Mouse (Mus musculus) testis, postnatal 10 days (tissue): ENCODE results near the gene Thumpd1.

ENCODE experiments used
- DNase-seq: peaks from one replicate; pipeline ENCODE4 v3.0.0; 2021; ENCODE audit warnings: low spot score

Gene Thumpd1

DNA sequence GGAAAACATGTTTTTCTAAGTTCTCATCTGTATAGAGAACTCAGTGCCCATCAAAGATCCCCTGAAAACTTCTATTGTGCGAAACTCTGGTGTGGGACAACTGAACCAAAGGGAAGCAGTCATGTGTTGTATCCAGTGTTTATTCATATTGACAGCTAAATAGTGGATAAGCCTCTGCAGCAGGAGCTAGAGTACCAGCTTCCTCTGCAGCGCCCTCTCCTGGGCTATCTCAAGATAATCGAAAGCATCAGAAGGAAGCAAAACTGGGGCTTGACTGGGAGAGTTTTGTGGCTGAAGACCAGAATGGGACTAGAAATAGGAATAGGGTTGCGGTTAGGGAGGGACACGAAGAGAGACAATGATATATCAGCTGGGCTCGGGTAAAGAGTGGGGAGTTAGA, 49.7 kb downstream of the Thumpd1 start:
- peak; percentile 64 for DNase-seq

DNA sequence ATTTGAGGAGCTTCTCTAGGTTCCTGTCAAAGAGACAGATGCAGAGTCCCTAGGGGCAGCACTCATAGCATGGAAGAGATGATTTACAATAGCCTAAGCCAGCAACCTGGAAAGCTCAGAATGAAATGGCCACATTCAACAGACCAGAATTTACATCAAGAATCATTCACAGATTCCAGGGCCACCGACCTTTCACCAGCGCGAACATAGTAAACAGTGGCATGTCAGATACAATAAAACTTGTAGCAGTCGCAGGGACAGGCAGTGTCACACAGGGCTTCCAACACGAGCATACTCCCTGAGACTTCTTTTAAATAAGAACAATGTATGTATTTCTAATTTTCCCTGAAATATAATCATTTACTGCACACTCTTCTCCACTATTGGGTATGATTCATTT, 50.2 kb downstream of the Thumpd1 start:
- no peak for DNase-seq

DNA sequence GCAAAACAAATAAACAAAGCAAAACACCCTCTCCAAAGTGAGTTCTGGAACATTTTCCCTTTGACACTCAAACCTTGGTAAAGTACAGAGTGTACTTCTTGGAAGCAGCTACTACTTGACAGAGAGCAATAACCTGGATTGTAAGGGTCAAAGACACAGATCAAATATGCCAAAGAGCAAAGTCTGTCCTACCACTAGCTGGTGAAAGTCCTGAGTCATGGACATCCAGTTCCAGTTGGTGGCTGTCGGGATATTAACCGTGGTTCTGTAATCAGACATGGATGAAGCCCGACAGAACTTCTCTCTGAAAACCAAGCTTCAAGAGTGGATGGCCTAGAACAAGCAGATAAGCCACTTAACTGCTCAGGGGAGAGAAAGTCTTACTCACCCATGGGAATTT, 52.7 kb downstream of the Thumpd1 start:
- DNase-seq = no peak
